ENCODE assay signal across 10 mouse cellular contexts in the genomic region with DNA sequence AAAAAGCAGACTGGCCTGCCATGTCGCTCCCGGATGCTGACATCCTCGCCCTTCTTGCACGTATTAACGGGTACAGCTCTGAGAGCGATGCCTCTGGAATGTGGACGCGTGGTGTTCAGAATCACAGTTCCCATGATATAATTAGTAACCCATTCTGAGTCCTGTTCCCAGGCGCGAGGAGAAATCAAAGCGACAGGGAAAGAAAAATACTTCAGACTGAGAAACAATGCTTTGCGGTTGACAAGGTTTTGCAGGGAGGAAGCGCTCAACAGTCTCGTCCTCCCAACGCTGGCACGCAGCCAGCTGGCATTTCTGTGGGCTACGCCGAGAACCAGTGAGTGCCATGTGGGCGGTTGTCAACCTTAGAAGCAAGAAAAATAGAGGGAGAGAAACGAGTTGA.
DNase-seq lines count a peak whose midpoint lies in the region; ATAC-seq lines count a peak whose summit lies in the region.
"Had no signal": no experiment of that assay in that cellular context is flagged by ENCODE, and none has a peak within 500 bp of the region (broad histone marks: within the 10 kb centered on the region; RNA-seq: fewer than 3 reads in every experiment).

No protein-coding gene starts in this region.

- no peak overlapping the region for H3K9ac ChIP-seq in forebrain, embryonic 13.5 days
- no peak overlapping the region for H3K9ac ChIP-seq in forebrain, embryonic 11.5 days (ENCODE audit: low read length)
- no peak overlapping the region for H3K9ac ChIP-seq in heart, embryonic 12.5 days
- no peak overlapping the region for H3K9ac ChIP-seq in lung, embryonic 15.5 days
- H3K9ac ChIP-seq: embryonic facial prominence, embryonic 13.5 days had no signal

- 35% methylated on average over 20 of the region's 20 CpGs for WGBS in forebrain, embryonic 13.5 days
- whole genome bisulfite sequencing in forebrain, embryonic 11.5 days = 79% methylated on average over 20 of the region's 20 CpGs
- WGBS in heart, embryonic 12.5 days = 25% methylated on average over 20 of the region's 20 CpGs
- 43% methylated on average over 20 of the region's 20 CpGs for WGBS in lung, embryonic 15.5 days

- peak; percentile 89 for ATAC-seq in forebrain, embryonic 13.5 days
- no peak for ATAC-seq in forebrain, embryonic 11.5 days (replicated peaks; ENCODE audit: low FRiP score)
- peak; percentile 73 for ATAC-seq in heart, embryonic 12.5 days (ENCODE audit: insufficient number of reproducible peaks, low FRiP score)
- peak; percentile 79; the same call in 1 of the 2 replicates for ATAC-seq in lung, embryonic 15.5 days (ENCODE audit: borderline replicate concordance, extremely low read depth, low FRiP score, low TSS enrichment)

- H3K27me3 ChIP-seq in forebrain, embryonic 13.5 days = no peaks in the 10 kb centered on the region
- no peaks in the 10 kb centered on the region for H3K27me3 ChIP-seq in forebrain, embryonic 11.5 days (ENCODE audit: control insufficient read depth, insufficient read depth, low read length)
- no peaks in the 10 kb centered on the region for H3K27me3 ChIP-seq in heart, embryonic 12.5 days (replicated peaks)
- no peaks in the 10 kb centered on the region for H3K27me3 ChIP-seq in lung, embryonic 15.5 days
- H3K27me3 ChIP-seq: embryonic facial prominence, embryonic 13.5 days had no signal

- intact Hi-C loops in gastrocnemius, postnatal 36 days (cut with DNase I) = no loop called here

- H3K4me2 ChIP-seq in forebrain, embryonic 13.5 days = peak overlapping the region; percentile 51
- H3K4me2 ChIP-seq in forebrain, embryonic 11.5 days (ENCODE audit: low read depth, low read length, severe bottlenecking) = no peak overlapping the region
- H3K4me2 ChIP-seq in heart, embryonic 12.5 days = peak overlapping the region; percentile 48
- H3K4me2 ChIP-seq in lung, embryonic 15.5 days = peak overlapping the region; percentile 47
- H3K4me2 ChIP-seq: embryonic facial prominence, embryonic 13.5 days had no signal

- H3K9me3 ChIP-seq in forebrain, embryonic 13.5 days (replicated peaks) = no peaks in the 10 kb centered on the region
- no peaks in the 10 kb centered on the region for H3K9me3 ChIP-seq in forebrain, embryonic 11.5 days (ENCODE audit: control insufficient read depth, low read length)
- no peaks in the 10 kb centered on the region for H3K9me3 ChIP-seq in heart, embryonic 12.5 days (replicated peaks)
- no peaks in the 10 kb centered on the region for H3K9me3 ChIP-seq in lung, embryonic 15.5 days
- H3K9me3 ChIP-seq: embryonic facial prominence, embryonic 13.5 days had no signal

- H3K4me3 ChIP-seq in forebrain, embryonic 13.5 days = peak overlapping the region; percentile 8
- H3K4me3 ChIP-seq in forebrain, embryonic 11.5 days (ENCODE audit: low read depth, low read length) = no peak overlapping the region
- H3K4me3 ChIP-seq in heart, embryonic 12.5 days = peak overlapping the region; percentile 10
- peak overlapping the region; percentile 15; the same call in 1 of the 2 replicates for H3K4me3 ChIP-seq in lung, embryonic 15.5 days
- H3K4me3 ChIP-seq: embryonic facial prominence, embryonic 13.5 days; myocyte had no signal

- peaks cover 26% of the 10 kb centered on the region for H3K4me1 ChIP-seq in forebrain, embryonic 13.5 days
- no peaks in the 10 kb centered on the region for H3K4me1 ChIP-seq in forebrain, embryonic 11.5 days (replicated peaks; ENCODE audit: control insufficient read depth, insufficient read depth, low read length)
- H3K4me1 ChIP-seq in heart, embryonic 12.5 days (replicated peaks) = peaks cover 8% of the 10 kb centered on the region; the same call in 1 of the 2 replicates
- peaks cover 7% of the 10 kb centered on the region; the same call in 1 of the 2 replicates for H3K4me1 ChIP-seq in lung, embryonic 15.5 days
- H3K4me1 ChIP-seq: embryonic facial prominence, embryonic 13.5 days had no signal

- H3K36me3 ChIP-seq in forebrain, embryonic 13.5 days (ENCODE audit: poor library complexity, severe bottlenecking) = no peaks in the 10 kb centered on the region
- H3K36me3 ChIP-seq in forebrain, embryonic 11.5 days (ENCODE audit: control insufficient read depth, insufficient read depth, low read length) = no peaks in the 10 kb centered on the region
- no peaks in the 10 kb centered on the region for H3K36me3 ChIP-seq in heart, embryonic 12.5 days
- H3K36me3 ChIP-seq in lung, embryonic 15.5 days = no peaks in the 10 kb centered on the region
- H3K36me3 ChIP-seq: embryonic facial prominence, embryonic 13.5 days had no signal

- H3K27ac ChIP-seq in forebrain, embryonic 13.5 days = no peak overlapping the region; the same call in 1 of the 2 replicates
- H3K27ac ChIP-seq in forebrain, embryonic 11.5 days (ENCODE audit: low read depth, low read length) = no peak overlapping the region
- peak overlapping the region; percentile 46 for H3K27ac ChIP-seq in heart, embryonic 12.5 days (ENCODE audit: poor library complexity, severe bottlenecking)
- no peak overlapping the region for H3K27ac ChIP-seq in lung, embryonic 15.5 days
- H3K27ac ChIP-seq: embryonic facial prominence, embryonic 13.5 days had no signal

- DNase-seq in forebrain, embryonic 11.5 days (ENCODE audit: low spot score) = no peak
- DNase-seq in cerebellum, adult 8-10 months = peak; percentile 41
- peak; percentile 62 for DNase-seq in kidney, postnatal 14 days
- peak; percentile 90 to 94 for DNase-seq in right cerebral cortex, postnatal 10 days (ENCODE audit: low spot score in 2 of 2)
- no peak for DNase-seq in gastrocnemius, postnatal 36 days

Comparison
In these comparisons a context has a peak if more than half of its experiments do, and no peak if none do; other contexts are left out.
1. DNase-seq: peak in cerebellum, adult 8-10 months (single experiment), kidney, postnatal 14 days (single experiment) and right cerebral cortex, postnatal 10 days (2 of 2); none in forebrain, embryonic 11.5 days (single experiment) and gastrocnemius, postnatal 36 days (0 of 2).